Mouse (Mus musculus): ENCODE measurements around the gene Casp9. TPM values are rescaled to one million over a fixed set of nuclear protein-coding genes. Genes with fewer than 3 reads are reported as not detected.

Gene Casp9
- polyA plus RNA-seq, 1 experiment from 2014 or later, result 13.3 TPM

DNA sequence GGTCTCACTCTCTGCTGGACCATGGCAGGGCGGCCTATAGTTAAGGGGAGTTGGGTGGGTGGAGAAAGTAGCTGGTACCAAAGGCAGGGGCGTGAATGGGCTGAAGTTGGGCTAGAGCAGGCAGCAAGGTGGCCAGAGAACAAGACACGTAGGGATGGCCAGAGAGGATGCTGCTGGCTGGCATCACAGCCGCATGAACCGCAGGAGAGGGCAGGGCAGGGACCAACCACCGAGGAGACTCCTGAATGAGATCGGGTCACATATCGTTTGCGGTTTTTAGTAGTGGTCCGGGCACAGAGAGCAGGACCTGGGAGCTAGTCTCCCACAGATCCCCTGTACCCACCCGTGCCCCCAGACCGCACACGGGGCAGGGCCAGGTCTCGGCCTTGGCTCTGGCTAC lies 65.9 kb downstream of the Casp9 start:
- Histone ChIP-seq H3K9ac (no peak overlapping the region), H3K9me3 (no peaks in the 10 kb centered on the region), H3K4me1 (peaks cover 3% of the 10 kb centered on the region; the same call in 1 of the 2 replicates), H3K4me3 (no peak overlapping the region), H3K4me2 (no peak overlapping the region), H3K36me3 (peaks cover 33% of the 10 kb centered on the region), H3K27me3 (no peaks in the 10 kb centered on the region), H3K27ac (no peak overlapping the region; the same call in 1 of the 2 replicates)
- 86% methylated on average over 14 of the region's 14 CpGs for WGBS
- ATAC-seq (ENCODE audit: insufficient number of reproducible peaks, low FRiP score, low TSS enrichment, low read depth), result no peak

DNA sequence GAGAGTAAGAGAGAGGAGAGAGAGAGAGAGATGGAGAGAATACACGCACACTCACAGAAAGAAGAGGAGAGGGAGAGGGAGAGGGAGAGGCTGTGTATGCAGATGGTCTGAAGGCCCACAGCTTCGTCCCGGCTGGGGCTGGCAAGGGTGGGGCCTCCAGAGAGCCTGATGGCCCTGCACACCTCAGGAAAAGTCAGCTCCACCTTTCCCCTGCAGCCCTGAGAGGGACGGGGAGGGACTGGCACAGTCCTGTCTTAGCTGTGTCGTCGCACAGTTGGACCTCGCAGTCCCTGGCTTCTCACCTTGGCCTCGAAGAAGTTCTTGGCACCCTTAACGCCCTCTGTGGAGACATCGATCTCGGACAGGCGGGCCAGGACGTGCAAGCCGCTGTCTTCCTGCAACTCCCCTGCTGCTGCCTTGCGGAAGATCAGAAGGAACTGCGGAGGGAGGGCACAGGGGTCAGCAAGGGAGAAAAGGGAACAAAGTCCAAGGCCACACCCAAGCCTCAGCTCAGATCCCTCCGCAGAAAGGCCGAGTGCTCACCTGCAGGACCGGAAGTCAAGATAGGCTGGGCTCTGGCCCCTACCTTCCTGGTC lies 66.9 kb downstream of the Casp9 start:
- ATAC-seq (ENCODE audit: insufficient number of reproducible peaks, low FRiP score, low TSS enrichment, low read depth), result no peak
- peaks cover 33% of the 10 kb centered on the region for H3K36me3 ChIP-seq
- no peak overlapping the region for H3K4me2 ChIP-seq
- no peak overlapping the region for H3K9ac ChIP-seq
- H3K9me3 ChIP-seq, result no peaks in the 10 kb centered on the region
- no peak overlapping the region for H3K27ac ChIP-seq
- no peak overlapping the region for H3K4me3 ChIP-seq
- H3K4me1 ChIP-seq, result peaks cover 3% of the 10 kb centered on the region; the same call in 1 of the 2 replicates
- no peaks in the 10 kb centered on the region for H3K27me3 ChIP-seq
- WGBS, result 68% methylated on average over 19 of the region's 19 CpGs

DNA sequence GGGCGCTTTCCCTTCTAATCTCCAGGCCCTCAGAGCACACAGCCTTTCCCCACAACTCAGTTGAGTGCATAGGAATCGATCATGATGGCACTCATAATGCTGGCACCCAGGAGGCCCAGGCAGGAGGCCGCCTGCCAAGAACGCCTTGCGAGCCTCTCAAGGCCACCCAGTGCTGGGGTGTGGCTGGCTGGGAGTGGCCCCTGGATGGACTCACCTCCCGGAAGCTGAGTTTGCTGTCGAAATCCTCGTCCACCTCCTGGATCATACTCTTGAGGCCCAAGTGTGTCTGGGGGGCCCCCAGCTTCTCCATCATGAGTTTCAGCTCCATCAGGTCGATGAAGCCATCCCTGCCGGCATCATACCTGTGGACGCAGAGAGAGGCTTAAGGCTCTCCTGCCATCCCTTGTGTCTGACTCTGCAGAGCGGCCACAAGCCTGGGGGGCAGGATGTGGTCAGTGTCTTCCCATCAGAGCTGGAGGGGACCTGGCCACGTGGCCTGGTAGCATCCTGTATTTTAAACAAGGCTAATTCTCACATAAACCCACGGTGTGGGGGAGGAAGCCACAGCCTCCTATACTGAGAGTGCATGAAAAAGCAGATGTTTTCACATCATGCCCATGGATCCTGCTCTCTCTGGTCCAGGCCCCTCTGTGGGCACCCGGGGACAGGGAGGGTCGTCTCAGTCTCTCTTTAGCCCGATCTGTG lies 68.3 kb downstream of the Casp9 start:
- no peak for ATAC-seq (ENCODE audit: insufficient number of reproducible peaks, low FRiP score, low TSS enrichment, low read depth)
- peaks cover 16% of the 10 kb centered on the region for H3K4me1 ChIP-seq
- no peak overlapping the region for H3K9ac ChIP-seq
- peaks cover 33% of the 10 kb centered on the region for H3K36me3 ChIP-seq
- H3K4me2 ChIP-seq, result no peak overlapping the region
- WGBS, result 84% methylated on average over 17 of the region's 17 CpGs
- H3K27me3 ChIP-seq, result no peaks in the 10 kb centered on the region
- no peak overlapping the region for H3K4me3 ChIP-seq
- no peaks in the 10 kb centered on the region for H3K9me3 ChIP-seq
- H3K27ac ChIP-seq, result no peak overlapping the region

DNA sequence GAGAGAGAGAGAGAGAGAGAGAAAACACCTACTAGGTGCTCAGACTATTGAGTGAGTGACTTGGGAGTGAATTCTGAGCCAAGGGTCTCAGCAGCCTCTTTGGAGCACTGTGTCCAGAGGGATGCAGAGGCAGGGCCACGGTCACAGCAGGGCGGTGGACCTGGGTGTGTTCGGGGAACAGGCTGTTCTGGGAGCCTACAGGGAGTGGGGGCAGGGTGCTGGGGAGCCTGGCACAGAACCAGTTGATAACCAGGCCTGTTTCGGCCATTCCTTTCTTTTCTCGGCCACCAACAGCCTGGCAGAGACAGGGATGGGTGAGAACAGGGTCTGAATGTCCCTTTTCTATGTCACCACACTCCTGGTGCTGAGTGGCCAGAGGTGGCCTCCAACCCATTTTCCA lies 69.5 kb downstream of the Casp9 start:
- no peaks in the 10 kb centered on the region for H3K27me3 ChIP-seq
- no peak for ATAC-seq (ENCODE audit: insufficient number of reproducible peaks, low FRiP score, low TSS enrichment, low read depth)

DNA sequence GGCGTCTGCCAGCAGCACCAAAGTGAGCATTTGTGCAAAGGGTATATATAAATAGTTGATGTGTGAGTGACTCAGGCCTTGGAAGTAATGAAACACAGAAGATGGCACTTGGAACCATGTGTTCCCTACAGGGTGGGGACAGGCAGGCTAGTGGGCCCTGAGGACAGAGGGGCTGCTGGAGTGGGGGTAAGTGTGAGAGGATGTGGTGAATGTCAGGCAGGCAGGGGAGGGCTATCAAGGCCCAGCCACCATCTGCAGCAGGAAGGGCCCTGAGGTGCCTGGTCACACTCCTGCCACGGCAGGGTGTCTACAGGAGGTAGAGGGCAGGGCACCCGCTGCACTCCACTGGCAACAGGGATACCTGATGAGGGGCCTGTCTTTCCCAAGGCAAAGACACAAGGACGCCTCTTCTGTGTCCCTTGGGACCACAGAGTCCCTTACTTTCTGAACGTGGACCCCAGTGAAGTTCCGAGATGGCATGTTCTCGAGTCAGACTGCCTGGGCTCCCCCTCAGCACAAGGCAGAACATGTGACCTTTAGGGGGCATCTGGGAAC lies 70.4 kb downstream of the Casp9 start:
- Histone ChIP-seq H3K4me3 (no peak overlapping the region), H3K9ac (no peak overlapping the region), H3K9me3 (no peaks in the 10 kb centered on the region), H3K4me2 (no peak overlapping the region), H3K27ac (no peak overlapping the region), H3K36me3 (peaks cover 33% of the 10 kb centered on the region), H3K27me3 (no peaks in the 10 kb centered on the region), H3K4me1 (peaks cover 31% of the 10 kb centered on the region)
- ATAC-seq (ENCODE audit: insufficient number of reproducible peaks, low FRiP score, low TSS enrichment, low read depth), result no peak
- 87% methylated on average over 7 of the region's 7 CpGs for WGBS

More for the DNA sequence above, 69.5 kb downstream of the Casp9 start:
- no peak overlapping the region for H3K27ac ChIP-seq
- WGBS, result 73% methylated on average over 5 of the region's 5 CpGs
- H3K9me3 ChIP-seq, result no peaks in the 10 kb centered on the region
- H3K36me3 ChIP-seq, result peaks cover 33% of the 10 kb centered on the region
- no peak overlapping the region for H3K9ac ChIP-seq
- H3K4me1 ChIP-seq, result peaks cover 24% of the 10 kb centered on the region
- H3K4me3 ChIP-seq, result no peak overlapping the region
- no peak overlapping the region for H3K4me2 ChIP-seq

DNA sequence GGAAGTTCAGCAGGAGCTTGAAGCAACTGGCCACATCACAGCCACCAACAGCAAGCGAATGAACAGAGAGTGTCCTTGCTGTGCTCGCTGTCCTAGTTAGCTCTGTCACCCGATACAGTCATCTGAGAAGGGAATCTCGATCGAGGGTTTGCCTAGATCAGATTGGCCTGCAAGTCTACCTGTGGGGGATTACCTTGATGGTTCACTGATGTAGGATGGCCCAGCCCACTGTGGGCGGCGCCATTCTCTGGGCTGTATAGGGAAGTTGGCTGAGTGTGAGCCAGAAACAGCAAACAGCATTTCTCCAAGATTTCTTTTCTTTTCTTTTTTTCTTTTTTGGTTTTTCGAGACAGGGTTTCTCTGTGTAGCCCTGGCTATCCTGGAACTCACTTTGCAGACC lies 71.1 kb downstream of the Casp9 start:
- Histone ChIP-seq H3K9ac (no peak overlapping the region), H3K27me3 (no peaks in the 10 kb centered on the region), H3K4me3 (no peak overlapping the region), H3K4me2 (no peak overlapping the region), H3K36me3 (peaks cover 27% of the 10 kb centered on the region), H3K4me1 (peaks cover 37% of the 10 kb centered on the region), H3K9me3 (no peaks in the 10 kb centered on the region), H3K27ac (no peak overlapping the region)
- ATAC-seq (ENCODE audit: insufficient number of reproducible peaks, low FRiP score, low TSS enrichment, low read depth), result no peak
- WGBS, result 88% methylated on average over 8 of the region's 8 CpGs

DNA sequence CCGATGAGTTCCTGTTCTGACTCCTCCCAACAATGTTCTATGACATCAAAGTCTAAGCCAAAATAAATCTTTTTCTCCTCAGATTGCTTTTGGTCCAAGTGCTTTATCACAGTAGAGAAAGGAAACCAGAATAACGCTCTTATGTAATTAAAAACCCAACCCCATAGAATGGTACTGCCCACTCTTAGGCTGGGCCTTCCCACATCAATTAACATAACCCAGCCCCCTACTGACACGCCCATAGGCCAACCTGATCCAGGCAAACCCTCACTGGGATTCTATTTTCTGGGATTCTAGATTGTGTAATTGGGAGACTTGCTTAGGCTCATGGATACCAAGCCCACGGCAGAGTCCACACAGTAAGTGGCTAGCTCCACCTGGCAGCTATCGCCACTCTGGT lies 71.6 kb downstream of the Casp9 start:
- Histone ChIP-seq H3K27me3 (no peaks in the 10 kb centered on the region), H3K27ac (no peak overlapping the region), H3K4me1 (peaks cover 42% of the 10 kb centered on the region), H3K4me3 (no peak overlapping the region), H3K9me3 (no peaks in the 10 kb centered on the region), H3K4me2 (no peak overlapping the region), H3K36me3 (peaks cover 22% of the 10 kb centered on the region), H3K9ac (no peak overlapping the region)
- WGBS, result 90% methylated on average over 5 of the region's 5 CpGs
- no peak for ATAC-seq (ENCODE audit: insufficient number of reproducible peaks, low FRiP score, low TSS enrichment, low read depth)

Other genes starting within 250 kb of the Casp9 start
- gene Fblim1, start 187.5 kb upstream of the Casp9 start, polyA plus RNA-seq (2015; fragmentation: Nextera tagmentation; extraction: Ambion mirVana), result 27.1 and 29.3 TPM in 2 replicates
- 0.20 and 0.29 TPM in 2 replicates for gene Tmem82, start 175.0 kb upstream of the Casp9 start, polyA plus RNA-seq (2015; fragmentation: Nextera tagmentation; extraction: Ambion mirVana)
- 0.14 and 0.52 TPM in 2 replicates for gene Slc25a34, start 169.8 kb upstream of the Casp9 start, polyA plus RNA-seq (2015; fragmentation: Nextera tagmentation; extraction: Ambion mirVana)
- 5.8 and 6.5 TPM in 2 replicates for gene Plekhm2, start 128.7 kb upstream of the Casp9 start, polyA plus RNA-seq (2015; fragmentation: Nextera tagmentation; extraction: Ambion mirVana)
- gene Rsc1a1, start 108.0 kb upstream of the Casp9 start, polyA plus RNA-seq (2015; fragmentation: Nextera tagmentation; extraction: Ambion mirVana), result 0.45 TPM in 1 of 2 replicates, not detected in the other
- gene Ddi2, start 70.2 kb upstream of the Casp9 start, polyA plus RNA-seq (2015; fragmentation: Nextera tagmentation; extraction: Ambion mirVana), result 21.4 and 22.5 TPM in 2 replicates
- gene Agmat, start 46.9 kb upstream of the Casp9 start, polyA plus RNA-seq (2015; fragmentation: Nextera tagmentation; extraction: Ambion mirVana), result 0.41 TPM in 1 of 2 replicates, not detected in the other
- 3.6 TPM in 2 replicates for gene Dnajc16, start 2.7 kb upstream of the Casp9 start, polyA plus RNA-seq (2015; fragmentation: Nextera tagmentation; extraction: Ambion mirVana)
- gene Cela2a, start 32.5 kb downstream of the Casp9 start, polyA plus RNA-seq (2015; fragmentation: Nextera tagmentation; extraction: Ambion mirVana), result 0.20 TPM in 1 of 2 replicates, not detected in the other
- not detected in 2 replicates for gene Ctrc, start 52.7 kb downstream of the Casp9 start, polyA plus RNA-seq (2015; fragmentation: Nextera tagmentation; extraction: Ambion mirVana)
- 76.0 and 86.0 TPM in 2 replicates for gene Efhd2, start 81.3 kb downstream of the Casp9 start, polyA plus RNA-seq (2015; fragmentation: Nextera tagmentation; extraction: Ambion mirVana)
- 3.9 and 5.5 TPM in 2 replicates for gene Fhad1, start 221.5 kb downstream of the Casp9 start, polyA plus RNA-seq (2015; fragmentation: Nextera tagmentation; extraction: Ambion mirVana)

Data from limb, embryonic 15.5 days (tissue).